Mouse (Mus musculus): ENCODE data around the gene 1110004F10Rik.

1110004F10Rik gene

DNA sequence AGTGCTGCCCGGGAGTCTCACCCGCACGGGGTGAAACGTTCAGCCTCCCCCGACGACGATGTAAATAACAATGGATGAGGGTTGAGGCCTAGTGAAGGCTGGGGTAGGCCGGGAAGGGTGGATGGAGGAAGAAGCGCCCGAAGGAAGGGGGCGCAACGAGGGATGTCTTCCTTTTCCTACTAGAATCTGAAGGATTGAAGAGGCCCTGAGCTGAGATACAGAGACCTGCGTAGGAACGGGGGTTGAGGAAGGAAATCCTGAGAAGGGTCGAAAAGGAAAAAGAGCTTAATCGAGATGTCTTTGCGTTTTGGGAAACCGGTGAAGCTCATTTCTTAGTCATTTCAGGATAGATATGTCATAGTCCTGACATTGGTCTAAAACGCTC lies 54.3 kb downstream of the 1110004F10Rik start:
- DNase-seq (ENCODE audit: low spot score) = no peak

DNA sequence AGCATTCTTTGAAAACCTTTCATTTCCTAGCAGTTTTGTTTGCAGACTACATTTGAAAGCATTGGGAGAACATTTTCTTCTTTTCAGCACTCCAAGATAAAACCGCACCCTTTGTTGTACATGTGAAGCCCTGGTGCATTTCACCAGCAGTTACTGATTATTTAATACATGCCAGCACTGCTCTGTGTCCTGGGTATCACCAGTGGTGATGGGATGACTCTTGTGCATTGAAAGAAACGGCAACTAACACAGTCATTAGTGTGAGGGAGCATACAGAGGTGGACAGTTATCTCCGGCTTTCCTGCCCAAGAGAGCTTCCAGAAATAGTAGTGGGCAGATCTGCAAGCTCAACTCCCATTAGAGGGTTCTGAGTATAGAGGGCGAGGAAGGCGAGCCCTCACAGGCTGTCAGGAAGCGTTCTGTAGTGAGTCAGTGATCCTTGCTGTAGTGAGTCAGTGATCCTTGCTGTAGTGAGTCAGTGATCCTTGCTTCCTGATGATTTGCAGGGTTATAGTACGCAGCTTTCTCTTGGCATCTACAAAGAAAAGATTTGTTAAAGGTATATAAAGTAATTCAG lies 60.8 kb downstream of the 1110004F10Rik start:
- no peak for DNase-seq (ENCODE audit: low spot score)

DNA sequence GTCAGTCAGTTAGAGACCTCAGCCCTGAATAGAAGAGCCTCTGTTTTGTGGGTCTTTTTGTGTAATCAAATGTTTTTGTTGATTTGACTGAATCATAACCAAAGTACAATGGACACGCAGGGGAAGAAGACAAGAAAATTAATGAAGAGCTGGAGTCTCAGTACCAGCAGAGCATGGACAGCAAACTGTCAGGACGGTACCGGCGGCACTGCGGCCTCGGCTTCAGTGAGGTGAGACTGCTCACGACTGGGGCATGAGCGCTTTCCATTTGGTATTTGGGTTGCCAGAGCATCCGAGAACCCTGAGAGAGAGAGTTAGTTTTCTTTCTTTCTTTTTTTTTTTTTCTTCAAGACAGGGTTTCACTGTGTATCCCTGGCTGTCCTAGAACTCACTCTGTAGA lies 63.9 kb downstream of the 1110004F10Rik start:
- no peak for DNase-seq (ENCODE audit: low spot score)

DNA sequence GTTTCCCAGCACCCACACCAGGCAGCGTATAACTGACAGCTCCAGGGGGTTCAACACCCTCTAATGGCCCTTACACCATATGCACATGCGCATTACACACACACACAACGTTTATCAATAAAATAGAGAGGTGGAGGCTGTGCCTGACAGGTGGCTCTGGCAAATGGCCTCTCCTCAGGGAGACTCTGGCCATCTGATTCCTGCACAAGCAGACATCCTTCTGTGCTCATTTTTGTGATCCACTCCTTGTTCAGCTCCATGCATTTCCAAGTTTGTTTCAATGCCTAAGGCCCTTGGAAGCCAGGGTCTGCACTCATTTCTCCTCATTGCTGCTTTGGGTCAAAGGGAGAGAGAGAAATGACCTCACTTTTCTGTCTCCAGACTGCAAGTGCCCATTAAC lies 71.5 kb downstream of the 1110004F10Rik start:
- no peak for DNase-seq (ENCODE audit: low spot score)

DNA sequence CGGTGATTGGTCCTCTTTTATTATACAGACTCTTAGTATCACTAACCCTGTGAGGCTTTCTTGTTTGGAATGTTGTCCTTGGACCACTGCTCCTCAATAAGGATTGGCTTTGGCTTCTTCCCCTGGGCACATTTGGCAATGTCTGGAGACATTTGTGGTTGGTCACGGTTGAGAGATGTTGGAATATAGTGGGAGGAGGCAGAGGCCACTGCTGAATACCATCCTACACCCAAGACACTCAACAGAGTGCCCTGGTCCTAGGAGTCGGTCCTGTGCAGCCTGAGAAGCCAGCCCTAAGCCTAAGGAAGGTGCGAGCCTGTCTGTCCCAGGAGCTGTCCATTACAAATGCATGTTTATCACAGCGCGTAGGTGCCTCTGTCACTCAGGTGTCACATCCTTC lies 72.3 kb downstream of the 1110004F10Rik start:
- DNase-seq (ENCODE audit: low spot score) = no peak

DNA sequence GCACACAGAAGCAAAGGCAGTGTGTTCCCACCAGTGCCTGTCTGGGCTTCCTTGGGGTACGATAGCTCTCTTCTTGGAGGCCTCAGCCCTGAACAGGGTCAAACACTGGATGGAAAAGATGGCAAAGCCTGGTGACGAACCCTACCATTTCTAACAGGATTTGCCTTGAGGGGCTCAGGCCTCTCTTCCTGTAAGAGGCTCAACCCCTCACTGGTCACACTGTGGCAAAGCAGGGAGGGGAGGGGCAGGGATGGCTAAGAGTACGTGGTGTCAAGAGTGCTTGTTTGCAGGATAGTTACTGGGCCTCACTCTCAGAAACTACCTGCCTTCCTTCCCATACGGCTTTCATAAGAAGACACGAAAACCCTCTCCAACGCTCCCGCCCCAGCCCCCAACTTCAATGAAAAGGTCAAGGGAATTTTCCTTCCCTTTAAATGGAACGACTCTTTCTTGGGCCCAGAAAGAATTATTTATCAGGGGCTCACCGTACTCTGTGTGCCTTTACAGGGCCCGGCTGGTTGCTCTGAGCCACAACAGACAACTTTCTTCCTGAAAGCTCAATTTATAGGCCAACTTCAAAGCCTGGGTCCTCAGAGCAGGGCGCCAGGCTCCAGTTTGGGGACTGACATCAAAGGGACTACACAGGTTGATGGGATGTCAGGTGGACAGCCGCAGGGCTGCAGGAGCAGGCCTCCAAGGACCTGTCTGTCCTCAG lies 76.2 kb downstream of the 1110004F10Rik start:
- no peak for DNase-seq (ENCODE audit: low spot score)

DNA sequence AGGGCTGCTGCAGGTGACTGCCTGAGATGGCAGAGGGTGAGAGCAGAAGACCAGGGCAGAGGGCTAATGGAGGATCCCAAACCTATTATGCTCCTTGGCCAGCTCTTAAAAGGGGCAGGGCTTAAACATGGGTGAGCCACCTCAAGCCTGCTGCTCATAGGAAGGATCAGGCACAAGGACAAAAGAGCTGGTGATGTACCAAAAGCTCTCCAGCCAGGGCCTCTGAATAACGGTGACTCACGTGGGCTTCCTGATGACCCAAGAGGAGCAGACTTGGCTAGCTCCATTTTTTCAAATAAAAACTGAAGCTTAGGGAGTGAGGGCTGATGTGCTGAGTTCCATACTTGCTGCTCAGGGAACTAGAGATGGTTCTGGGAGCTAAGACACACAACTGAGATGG lies 76.8 kb downstream of the 1110004F10Rik start:
- DNase-seq (ENCODE audit: low spot score) = no peak

DNA sequence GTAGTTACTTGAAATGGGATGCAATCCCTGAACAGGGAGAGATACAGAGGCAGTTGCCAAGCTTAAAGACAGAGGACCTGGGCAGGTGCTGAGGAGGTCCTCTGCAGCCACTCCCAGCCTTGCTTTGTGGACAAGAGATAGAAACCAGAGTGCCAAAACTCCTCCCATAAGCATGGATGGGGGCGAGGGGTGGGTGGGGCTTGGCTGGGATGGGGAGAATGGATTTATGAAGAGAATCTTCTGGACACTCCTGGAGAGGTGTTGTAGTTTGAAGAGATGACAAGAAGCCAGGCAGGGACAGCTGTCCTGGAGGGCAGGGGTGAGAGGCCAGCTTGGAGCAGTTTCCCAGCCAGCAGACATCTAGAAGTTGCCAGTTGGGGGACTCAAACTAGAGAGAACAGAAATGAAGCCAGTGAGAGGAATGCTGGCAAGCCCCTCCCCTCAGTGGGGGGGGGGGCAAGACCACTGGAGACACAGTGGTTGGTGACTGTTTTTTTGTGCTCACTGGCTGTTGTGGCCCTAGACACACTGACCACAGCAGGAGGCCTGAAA lies 80.2 kb downstream of the 1110004F10Rik start:
- no peak for DNase-seq (ENCODE audit: low spot score)

DNA sequence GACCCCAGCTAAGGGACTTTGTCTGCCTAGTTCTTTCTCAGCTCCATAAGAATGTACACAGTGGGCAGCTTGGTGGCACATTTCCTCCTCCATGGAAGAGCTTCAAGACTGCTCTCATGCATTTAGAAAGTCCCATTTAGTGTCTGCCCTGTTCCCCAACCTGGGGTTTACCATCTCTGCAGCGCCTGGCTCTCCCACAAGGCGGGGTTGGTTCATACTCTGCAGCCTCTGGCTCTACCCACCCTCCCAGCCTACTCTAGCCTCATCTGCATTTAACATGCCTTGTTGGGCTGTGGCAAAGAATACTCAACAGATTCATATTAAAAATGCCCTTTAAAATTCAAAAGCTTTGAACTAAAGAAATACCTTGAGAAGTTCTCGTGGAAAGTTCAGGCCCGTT lies 81.5 kb downstream of the 1110004F10Rik start:
- no peak for DNase-seq (ENCODE audit: low spot score)

DNA sequence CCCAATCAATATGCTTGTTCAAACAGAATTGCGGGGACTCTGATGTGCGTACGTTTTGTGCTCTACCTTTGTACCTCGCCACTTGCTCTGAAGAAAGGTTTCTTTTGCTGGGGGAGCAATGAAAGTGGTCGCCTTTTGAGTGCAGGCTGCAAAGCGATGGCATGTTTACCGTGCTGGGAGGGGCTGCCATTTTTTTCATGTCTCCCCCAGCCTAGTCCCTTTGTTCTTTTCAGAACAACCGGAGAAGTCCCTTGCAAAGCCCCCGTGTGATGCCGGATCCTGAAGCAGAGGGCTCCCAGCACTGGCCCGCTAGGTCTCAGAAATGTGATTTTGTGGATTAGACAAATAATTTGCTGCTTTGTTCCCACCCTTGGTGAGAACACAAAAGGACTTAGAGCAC lies 82.0 kb downstream of the 1110004F10Rik start:
- DNase-seq (ENCODE audit: low spot score) = no peak

DNA sequence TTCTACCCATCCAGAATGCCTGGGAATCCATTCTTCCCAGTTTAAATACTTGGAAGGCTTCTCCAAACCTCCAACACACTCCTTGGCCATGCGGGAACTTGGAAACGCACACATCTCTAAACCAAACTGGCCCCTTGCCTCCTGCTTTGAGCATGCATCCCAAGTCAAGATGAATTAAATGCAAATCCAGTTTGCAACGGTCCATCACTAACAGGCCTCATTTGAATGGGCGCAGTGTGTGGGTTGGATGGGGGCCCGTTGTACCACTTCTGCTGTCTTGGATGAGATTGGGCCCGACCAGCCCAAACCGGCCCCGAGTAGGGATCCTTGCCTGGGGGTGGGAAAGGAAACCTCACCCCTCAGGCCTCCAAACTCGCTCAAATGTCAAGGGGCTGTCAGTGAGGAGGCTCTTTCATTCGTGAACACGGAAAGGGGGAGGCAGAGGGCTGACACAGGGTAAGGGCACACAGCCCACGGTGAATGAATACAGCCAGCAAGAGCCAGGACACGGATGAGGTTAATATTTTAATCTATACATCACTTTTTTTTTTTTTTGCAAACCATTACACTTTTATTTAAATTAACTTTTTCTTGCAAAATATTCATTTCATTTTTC lies 83.9 kb downstream of the 1110004F10Rik start:
- no peak for DNase-seq (ENCODE audit: low spot score)

DNA sequence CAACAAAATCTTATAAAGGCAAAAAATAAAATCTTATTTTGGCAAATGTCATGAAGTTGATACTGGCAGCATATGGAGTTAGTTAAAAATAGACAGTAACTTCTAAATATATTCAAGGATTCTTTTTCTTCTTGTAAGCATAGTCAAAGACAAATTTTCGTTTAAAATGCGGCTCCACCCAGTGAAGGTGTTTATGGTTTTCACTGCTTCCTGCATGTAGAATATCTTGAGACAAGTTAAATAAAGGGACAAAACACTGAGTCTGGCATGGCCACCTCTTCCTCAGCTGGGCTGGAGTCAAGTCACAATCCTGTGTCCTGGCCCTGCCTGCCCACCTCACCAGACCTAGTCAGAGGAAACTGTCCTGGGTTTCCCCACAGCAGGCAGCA lies 84.4 kb downstream of the 1110004F10Rik start:
- DNase-seq (ENCODE audit: low spot score) = no peak

DNA sequence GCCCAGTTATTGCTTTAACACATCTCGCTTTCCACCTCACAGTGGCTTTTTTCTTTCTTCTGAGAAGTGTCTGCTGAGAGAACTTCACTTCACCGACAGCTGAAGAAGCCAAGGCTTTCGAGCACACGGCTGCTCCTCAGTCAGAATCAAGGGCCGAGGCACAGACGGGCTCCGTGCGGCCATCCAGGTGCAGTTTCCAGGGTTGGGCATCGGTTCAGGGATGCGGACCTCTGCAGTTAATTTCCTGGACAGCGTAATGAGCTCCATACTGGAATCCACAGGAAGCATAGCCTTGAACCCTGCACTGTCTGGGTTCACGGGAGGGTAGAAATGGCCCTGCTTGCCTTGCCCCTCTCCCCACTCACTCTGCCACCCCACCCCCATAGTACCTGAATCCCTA lies 84.9 kb downstream of the 1110004F10Rik start:
- no peak for DNase-seq (ENCODE audit: low spot score)

DNA sequence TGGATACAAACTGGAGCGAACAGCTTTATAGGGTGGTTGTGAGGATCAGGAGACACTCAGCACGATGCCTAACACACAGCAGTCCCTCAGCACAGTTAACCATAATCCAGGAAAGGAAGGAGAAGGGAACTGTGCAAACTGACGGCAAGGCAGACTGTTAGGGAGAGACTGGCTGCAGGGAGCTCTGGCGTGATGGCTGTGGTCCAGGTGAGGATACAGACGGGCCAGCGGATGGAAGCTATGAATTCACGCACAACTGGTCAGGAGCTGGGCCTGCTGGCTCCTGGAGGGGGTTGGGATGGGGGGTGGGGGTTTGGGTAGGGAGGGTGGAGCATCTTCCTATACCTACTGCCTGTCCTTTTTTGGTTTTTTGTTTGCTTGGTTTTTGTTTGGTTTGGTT lies 86.5 kb downstream of the 1110004F10Rik start:
- DNase-seq (ENCODE audit: low spot score) = no peak

DNA sequence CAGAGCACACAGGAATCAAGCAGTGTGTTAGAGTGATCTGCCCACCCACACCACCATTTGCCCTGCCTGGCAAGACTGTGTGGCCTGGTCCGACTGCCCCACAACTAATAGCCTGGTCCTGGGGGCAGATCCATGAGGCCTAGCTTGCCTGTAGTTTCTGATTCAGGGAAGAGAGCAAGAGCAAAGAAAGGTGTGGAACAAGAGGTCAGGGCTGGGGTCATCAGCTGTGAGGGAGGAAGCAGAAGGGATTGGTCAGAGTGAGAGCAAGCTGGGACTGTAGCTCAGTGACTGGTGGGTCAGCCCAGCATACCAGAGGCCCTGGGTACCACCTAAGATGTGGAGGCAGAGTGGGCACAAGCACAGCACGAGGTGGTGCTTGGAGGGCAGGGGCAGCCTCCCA lies 87.9 kb downstream of the 1110004F10Rik start:
- DNase-seq (ENCODE audit: low spot score) = no peak

DNA sequence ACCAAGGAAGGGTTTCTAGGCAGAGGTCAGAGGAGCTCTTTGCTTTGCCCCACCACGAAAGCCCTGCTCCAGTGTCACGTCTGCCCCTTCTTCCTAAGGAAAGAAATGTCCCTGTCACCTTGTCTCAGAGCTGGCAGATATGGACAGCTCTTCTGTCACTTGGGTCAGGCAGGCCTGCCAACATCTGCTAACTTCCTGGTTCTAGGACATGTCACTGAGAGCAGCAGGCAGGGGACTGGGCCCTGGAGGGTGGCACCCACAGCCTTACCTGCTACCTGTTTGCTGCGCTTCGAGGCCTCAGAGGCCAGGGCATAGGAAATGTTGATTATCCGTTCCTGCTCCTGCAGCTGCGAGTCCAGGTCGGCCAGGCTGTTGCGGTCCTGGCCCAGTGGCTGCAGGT lies 89.1 kb downstream of the 1110004F10Rik start:
- no peak for DNase-seq (ENCODE audit: low spot score)

DNA sequence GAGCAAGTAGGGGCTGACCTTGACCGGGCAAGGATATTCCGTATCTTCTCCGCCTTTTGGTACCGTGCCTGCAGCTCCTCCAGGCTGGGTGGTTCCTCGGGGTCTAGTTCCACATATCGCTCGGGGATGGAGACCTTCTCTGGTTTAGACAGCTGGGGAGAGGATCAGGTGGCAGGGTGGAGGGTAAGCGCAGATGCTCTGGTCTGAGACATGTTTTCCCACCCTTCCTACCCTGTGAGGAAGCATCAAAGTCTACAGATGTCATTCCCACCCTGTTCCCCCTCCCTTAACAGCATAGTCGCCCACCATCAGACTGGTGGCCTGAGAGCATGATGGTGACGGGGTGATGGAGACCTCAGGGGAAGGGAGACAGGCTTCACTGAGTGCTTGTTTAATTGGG lies 90.2 kb downstream of the 1110004F10Rik start:
- DNase-seq (ENCODE audit: low spot score) = no peak

DNA sequence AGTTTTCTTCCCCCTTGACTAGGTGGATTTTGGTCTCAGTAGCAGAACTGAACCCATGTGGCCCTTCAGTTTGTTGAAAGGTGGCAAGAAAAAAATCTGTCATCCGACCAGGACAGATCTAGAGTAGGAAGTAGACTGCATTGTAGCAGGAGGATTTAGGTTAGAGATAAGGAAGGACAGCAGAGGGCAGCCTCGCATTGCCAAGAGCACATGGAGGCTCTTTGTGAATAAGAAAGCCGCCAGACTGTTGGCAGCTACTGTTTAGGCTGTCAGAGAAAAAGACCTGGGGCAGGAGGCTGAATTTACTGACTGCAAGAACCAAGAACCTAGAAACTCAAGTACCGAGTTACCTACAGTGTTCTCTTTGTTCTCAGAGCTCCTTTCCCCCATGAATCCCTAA lies 92.2 kb downstream of the 1110004F10Rik start:
- no peak for DNase-seq (ENCODE audit: low spot score)

DNA sequence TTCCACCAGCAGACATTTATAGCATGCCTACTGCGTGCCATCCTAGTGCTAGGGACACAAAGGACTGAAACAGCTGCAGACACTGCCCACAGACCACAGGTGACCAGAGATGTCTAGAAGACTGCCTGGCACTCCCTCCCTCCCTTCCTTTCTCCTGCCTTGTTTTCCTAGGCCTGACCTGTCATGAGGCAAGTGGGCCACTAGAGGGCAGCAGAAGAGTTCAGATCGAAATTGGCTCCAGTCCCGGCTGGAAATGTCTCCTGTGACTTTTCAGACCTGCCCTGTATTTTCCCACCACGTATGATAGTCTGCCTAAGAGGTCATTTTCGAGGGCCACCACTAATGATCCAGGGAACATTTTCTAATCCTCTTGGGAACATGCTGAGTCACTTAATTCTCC lies 92.9 kb downstream of the 1110004F10Rik start:
- peak; percentile 80 for DNase-seq (ENCODE audit: low spot score)

DNA sequence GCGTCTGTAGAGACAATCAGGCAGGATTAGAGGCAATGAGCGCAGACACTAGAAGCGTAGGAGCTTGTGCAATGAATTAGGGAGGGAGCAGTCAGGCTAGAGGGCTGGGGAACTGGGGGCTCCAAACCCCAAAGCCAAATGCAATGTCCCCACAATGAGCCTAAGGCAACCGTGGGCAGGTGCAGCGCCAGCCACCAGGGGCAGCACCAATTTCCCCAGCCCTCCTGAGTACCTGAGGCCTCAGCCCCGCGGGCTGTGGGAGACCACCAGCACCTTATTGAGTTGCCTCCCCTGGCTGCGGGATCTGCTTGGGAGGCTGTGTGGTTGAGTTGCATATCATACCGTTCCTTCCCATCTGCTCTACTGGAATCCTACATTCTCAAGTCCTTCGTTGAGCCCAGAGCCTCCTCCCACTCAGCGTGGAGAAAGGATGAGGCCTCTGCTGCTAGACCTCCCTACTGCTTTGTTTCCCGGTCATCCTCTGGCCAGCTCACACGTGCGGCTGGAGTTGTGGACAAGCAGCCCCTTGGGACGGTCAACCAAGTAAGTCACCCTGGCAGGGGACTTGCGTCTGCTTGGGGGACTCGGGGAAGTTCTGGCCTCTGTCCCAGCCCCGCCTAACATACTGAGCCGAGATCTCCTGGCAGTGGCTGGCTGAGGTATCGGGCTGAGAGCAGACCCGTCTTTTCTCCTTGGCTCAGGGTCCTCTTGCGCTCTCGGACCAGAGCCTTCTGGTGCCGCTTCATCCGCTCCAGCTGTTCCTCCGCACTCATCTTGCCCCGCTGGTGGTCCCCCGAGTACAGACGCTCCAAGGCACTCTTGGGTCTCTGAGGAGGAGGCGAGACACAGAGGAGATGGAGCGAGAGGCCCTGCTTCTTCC lies 95.5 kb downstream of the 1110004F10Rik start:
- no peak for DNase-seq (ENCODE audit: low spot score)

DNA sequence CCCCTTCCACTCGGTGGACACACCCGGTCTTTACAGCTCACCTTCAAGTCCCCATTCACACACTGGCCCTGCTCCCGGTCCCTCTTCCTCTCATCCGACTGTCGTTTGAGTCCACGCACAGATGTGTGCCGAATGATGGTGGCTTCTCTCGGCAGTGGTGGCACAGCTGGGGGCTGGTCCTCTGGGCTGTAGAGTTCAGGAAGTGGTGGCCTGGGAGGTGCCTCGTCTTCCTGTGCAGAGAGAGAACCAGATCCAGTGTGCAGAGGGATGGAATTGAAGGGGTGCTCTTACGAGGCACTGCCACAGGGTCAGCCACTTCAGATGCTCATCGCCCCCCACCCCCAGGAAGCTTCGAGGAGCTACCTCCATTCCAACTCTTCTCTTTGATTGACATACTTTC lies 98.0 kb downstream of the 1110004F10Rik start:
- DNase-seq (ENCODE audit: low spot score) = no peak

DNA sequence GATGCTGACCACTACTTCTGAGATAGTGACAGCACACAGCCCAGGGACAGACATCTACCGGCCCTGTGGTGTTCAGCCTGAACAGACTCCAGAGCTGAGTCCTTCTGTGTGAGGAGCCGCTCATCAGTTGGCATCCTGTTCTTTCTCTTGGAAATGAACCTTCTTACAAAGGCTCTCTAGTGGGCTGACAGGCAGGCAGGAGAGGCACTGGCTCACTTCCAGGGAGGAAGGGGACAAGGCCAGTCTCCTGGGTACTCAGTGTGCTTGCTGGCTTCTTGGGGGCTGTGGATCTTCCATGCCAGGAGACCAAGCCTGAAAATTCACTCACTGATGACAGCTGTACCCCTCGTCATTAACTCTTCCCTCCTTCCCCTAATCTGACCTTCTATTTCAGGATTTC lies 98.5 kb downstream of the 1110004F10Rik start:
- no peak for DNase-seq (ENCODE audit: low spot score)

DNA sequence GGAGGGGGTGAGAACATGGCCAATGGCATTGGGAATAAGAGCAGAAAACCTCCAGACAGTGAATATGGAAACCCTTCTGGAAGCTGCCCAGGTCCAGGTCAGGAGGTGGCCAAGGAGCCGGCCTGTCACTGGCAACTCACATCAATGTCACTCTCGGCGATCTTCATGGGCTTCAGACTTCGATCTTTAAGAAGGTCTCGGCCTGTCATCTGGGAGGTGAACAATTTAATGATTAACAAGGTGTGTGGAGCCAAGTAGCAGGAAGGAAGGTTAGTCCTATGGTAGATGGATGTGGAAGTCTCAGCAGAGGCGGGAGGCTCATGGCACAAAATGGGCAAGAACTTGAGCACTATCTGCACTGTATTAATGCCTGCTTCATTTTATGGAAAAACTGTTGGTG lies 105.8 kb downstream of the 1110004F10Rik start:
- DNase-seq (ENCODE audit: low spot score) = no peak
